Mouse (Mus musculus): ENCODE data around the gene Cdkn2b.

The Cdkn2b gene

DNA sequence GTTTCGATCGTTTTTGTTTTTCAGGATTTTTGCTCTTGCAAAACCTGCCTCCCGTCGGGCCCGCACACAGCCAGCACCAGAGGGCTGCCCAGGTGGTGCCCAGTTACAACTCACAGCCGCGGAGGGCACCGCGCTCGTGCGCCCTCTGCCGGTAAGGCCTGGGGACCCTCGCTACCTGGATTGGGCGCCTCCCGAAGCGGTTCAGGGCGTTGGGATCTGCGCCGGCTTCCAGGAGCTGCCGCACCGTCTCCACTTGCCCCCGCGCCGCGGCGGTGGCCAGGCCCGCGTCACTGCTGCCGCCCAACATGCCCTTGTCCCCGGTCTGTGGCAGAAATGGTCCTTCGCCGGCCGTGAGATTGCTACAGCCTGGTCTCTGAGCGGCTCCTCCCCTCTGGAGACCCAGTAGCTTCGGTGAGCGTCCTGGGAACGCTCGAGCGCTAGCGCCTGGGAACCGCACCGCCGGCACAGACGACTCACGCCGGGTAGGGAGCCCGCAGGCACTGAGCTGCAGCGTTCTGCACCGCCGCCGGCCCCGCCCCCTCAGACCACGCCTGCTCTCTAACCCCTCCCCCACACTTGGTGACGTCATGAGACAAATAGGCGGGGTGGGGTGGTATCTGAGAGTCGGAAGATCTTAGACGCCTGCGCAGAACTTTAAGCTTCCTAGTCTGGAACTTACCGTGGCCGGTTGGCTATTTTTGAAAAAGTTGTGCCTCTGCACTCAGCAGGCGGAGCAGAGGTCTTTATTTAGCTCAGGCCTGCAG lies at the start of gene Cdkn2b:
Gene Cdkn2b (minus strand): TSS at position 549 of the 764 bp plus-strand sequence.
- peak; percentile 58 for ATAC-seq (ENCODE audit: insufficient number of reproducible peaks, low FRiP score, low TSS enrichment)

- no peak for ATAC-seq (ENCODE audit: insufficient number of reproducible peaks, low FRiP score, low TSS enrichment)
These were observed 49.5 kb upstream of the Cdkn2b start for GRCm38 (mm10) chr4:89360349-89360748.

DNA sequence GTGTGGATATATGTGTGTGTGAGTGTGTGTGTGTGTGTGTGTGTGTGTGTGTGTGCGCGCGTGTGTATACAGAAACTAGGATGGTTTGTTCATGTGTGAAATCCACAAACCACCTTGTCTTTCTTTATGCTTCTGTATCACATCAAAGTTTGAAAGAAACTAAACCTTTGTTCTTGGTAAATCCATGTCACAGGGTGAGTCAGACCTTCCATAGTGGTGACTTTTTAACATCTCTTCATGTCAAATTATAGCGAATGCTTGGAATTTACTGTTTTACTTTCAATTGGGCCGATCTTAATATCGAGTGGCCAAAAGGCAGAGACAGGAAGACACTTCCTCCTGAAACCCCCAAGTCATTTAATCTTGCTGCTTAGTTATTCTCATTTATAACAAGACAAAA lies 48.7 kb upstream of the Cdkn2b start:
- no peak for ATAC-seq (ENCODE audit: insufficient number of reproducible peaks, low FRiP score, low TSS enrichment)

- ATAC-seq (ENCODE audit: insufficient number of reproducible peaks, low FRiP score, low TSS enrichment), result no peak
These were observed 43.1 kb upstream of the Cdkn2b start for GRCm38 (mm10) chr4:89353935-89354334.

DNA sequence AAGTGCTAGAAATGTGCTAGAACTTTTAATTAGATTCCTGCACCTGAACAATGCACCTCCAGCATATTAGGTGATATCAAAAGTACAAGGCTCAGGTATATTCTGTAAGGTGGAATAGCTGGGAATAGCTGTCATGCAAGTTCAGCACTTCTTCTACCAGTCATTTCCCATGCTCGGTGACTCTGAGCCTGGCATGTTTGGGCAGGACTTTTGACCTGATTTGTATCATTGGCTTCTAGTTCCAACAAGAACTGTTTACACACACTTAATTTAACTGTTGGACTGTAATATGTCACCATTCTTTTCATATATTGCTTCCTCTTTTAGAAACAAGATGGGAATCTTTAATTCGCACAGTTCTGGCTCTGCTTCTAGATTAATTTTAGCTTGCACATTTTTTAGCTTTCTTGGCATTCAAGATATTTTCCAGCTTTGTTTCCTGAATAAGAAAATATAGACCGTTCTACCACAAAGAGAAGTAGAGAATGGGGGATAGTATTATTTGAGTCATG lies 42.3 kb upstream of the Cdkn2b start:
- ATAC-seq (ENCODE audit: insufficient number of reproducible peaks, low FRiP score, low TSS enrichment), result no peak

DNA sequence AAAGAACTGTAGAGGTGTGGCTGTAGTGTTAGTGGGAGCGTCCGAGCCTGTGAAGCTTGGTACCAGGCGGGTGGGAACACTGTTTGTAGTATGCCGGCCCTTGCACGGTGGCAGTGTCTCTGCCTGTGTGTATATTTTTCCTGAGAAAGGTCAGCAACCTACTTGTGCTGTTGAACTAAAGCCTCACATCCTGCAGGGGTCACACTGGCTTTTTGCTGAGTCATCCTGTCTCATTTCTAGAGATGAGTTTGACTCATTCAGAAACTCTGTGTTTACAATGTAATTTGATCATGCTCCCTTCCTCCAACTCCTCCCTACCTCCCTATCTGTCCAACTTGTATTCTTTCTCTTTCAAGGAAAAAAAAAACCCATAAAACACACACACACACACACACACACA lies 40.6 kb upstream of the Cdkn2b start:
- no peak for ATAC-seq (ENCODE audit: insufficient number of reproducible peaks, low FRiP score, low TSS enrichment)

DNA sequence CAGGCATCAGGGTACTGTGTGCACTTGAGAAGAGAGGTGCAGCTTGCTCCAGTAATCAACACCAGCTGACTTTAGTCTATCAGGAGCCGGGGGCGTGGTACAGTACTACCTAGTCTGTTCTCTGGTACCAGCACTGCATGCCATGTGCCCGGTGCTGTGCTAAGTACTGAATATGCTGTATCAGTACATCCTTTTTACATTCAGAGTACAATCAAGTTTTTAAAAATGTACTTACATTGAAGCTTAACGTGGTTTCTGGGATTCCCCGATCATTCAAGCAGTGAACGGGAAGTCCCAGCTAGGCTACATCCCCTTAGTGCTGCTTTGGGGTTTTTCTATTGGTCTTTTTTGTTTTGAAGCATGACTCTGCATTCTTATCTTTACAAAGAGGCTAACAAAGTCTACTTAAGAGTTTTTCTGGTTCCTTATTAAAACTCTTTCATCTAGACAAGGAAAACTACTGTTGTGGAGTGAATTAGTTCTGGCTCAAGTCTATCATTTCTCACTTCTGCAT lies 40.2 kb upstream of the Cdkn2b start:
- no peak for ATAC-seq (ENCODE audit: insufficient number of reproducible peaks, low FRiP score, low TSS enrichment)

DNA sequence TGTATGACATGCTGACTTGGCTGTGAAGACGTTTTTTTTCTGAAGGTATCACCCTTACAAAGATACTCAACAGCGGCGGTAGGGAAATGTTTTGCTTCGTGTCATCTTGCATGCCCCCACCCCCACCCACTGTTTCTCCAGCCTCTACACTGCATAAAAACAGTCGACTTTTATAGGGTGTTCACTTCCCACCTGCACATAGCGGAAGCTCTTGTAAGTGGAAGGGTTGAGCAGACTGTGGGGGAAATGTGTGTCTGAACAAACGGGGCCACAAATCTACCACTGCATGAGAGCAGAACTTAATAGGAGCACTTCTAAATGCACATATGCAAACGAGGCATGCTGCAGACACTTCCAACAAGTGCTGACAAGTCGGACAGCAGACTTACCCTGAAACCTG lies 39.6 kb upstream of the Cdkn2b start:
- no peak for ATAC-seq (ENCODE audit: insufficient number of reproducible peaks, low FRiP score, low TSS enrichment)

DNA sequence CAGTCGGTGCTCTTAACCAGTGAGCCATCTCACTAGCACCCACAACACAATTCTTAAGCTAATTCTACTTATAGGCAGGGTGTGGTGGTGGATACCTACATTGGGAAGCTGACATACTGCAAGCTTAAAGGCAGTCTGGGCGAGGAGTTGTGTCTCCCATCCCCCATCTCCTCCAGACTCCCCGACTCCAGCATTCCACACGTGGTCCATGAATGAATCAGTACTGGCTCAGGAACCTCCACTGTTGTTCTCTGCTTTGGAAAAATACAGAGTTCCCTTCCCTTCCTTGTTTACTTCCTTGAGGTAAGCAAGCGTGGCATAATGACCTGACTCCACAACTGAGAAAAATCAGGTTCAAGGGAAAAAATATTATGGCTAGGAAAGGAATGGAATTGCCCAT lies 38.0 kb upstream of the Cdkn2b start:
- no peak for ATAC-seq (ENCODE audit: insufficient number of reproducible peaks, low FRiP score, low TSS enrichment)

GRCm38 (mm10) chr4:89313461-89313860 lies 2.6 kb upstream of the Cdkn2b start:
- ATAC-seq (ENCODE audit: insufficient number of reproducible peaks, low FRiP score, low TSS enrichment), result no peak

DNA sequence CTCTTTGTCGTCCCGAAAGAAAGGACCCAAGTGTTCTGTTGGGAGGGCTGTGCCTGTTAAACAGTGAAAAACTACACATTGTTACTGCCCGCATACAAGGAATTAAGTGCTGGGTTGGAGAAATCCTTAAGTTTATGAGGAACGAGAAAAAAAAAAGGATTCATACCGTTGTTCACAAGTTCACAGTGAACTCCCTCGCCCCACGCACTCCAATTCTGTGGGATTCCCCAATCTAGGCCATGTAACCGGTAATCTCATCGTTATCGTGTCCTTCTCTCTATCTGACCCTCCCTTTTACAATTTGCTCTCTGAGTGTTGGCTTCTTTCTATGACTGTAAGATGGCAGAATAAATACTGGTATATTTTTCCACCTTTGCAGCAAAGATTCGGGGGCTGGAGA lies 843 bp downstream of the Cdkn2b start:
- ATAC-seq (ENCODE audit: insufficient number of reproducible peaks, low FRiP score, low TSS enrichment), result no peak

GRCm38 (mm10) chr4:89308001-89308400 lies 2.8 kb downstream of the Cdkn2b start:
- no peak for ATAC-seq (ENCODE audit: insufficient number of reproducible peaks, low FRiP score, low TSS enrichment)

DNA sequence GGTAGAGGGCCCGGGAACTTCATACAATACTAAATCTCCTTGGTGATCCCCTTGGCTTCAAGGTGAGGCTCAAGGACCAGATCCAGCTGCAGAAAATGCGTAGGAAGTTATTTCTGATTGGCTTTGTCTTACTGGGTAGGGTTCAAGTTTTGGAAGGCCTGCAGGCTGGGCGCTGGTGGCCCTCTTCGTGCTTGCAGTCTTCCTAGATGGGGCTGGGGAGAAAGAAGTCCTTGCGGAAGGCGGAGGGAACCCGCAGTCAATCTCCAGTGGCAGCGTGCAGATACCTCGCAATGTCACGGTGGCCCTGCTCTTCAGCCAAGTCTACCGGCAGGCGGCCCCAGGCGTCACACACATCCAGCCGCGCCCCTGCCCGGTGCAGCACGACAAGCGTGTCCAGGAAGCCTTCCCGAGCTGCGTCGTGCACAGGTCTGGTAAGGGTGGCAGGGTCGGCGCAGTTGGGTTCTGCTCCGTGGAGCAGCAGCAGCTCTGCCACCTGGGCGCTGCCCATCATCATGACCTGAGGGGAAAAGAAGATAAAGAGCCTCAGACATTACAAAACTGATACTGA lies 4.0 kb downstream of the Cdkn2b start:
- no peak for ATAC-seq (ENCODE audit: insufficient number of reproducible peaks, low FRiP score, low TSS enrichment)

GRCm38 (mm10) chr4:89305691-89306090 lies 5.1 kb downstream of the Cdkn2b start:
- ATAC-seq (ENCODE audit: insufficient number of reproducible peaks, low FRiP score, low TSS enrichment), result no peak

- no peak for ATAC-seq (ENCODE audit: insufficient number of reproducible peaks, low FRiP score, low TSS enrichment)
These were observed 7.4 kb downstream of the Cdkn2b start for GRCm38 (mm10) chr4:89303281-89303995.

DNA sequence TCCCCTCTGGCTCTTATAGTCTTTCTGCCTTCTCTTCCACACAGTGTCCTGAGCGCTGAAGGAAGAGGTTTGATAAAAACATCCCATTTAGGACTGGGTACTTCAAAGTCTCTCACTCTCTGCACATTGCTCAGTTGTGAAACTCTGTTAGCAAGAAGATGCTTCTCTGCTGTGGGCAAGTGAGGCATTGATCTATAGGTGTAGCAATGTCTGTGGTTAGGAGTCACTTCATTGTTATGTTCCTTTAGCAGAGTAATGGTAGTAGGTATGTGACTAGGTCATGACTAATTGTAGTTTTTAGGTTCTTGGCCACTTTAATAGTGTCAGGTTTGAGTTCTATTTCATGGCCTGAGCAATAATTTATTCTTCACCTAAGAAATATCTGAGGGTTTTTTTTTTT lies 8.7 kb downstream of the Cdkn2b start:
- no peak for ATAC-seq (ENCODE audit: insufficient number of reproducible peaks, low FRiP score, low TSS enrichment)

- no peak for ATAC-seq (ENCODE audit: insufficient number of reproducible peaks, low FRiP score, low TSS enrichment)
These were observed 11.1 kb downstream of the Cdkn2b start for GRCm38 (mm10) chr4:89299721-89300120.

- peak; percentile 20; the same call in 1 of the 2 replicates for ATAC-seq (ENCODE audit: insufficient number of reproducible peaks, low FRiP score, low TSS enrichment)
These were observed 15.2 kb downstream of the Cdkn2b start for GRCm38 (mm10) chr4:89295441-89296220.

- ATAC-seq (ENCODE audit: insufficient number of reproducible peaks, low FRiP score, low TSS enrichment), result peak; percentile 66
These were observed 16.1 kb downstream of the Cdkn2b start, which contains the start of gene Cdkn2a for GRCm38 (mm10) chr4:89294486-89295440. Gene Cdkn2a, minus strand, starts transcription at chr4:89294653.
